Mouse (Mus musculus): ENCODE measurements at regions not wholly inside any gene's neighbourhood (a gene's known extent, or its start where the extent isn't known, plus 50 kb on each side); places are given as distances from the start of the nearest gene placed in this dataset.

- ATAC-seq (replicated peaks; ENCODE audit: low FRiP score, low TSS enrichment, low read depth) (no peak), DNase-seq (ENCODE audit: low spot score) (peak; percentile 68)
- peak overlapping the region; percentile 39 for H3K4me2 ChIP-seq (ENCODE audit: low read length)
- no peaks in the 10 kb centered on the region for H3K9me3 ChIP-seq (ENCODE audit: control insufficient read depth, low read length)
- H3K36me3 ChIP-seq (ENCODE audit: control insufficient read depth, insufficient read depth, low read length) = no peaks in the 10 kb centered on the region
- H3K4me1 ChIP-seq (replicated peaks; ENCODE audit: control insufficient read depth, insufficient read depth, low read length) = peaks cover 15% of the 10 kb centered on the region
- 10% methylated on average over 14 of the region's 14 CpGs for whole genome bisulfite sequencing
- H3K4me3 ChIP-seq (ENCODE audit: low read depth, low read length) = 0 out of 2 replicates have a peak overlapping the region, but pooled peaks have one; percentile 10
- no peaks in the 10 kb centered on the region for H3K27me3 ChIP-seq (replicated peaks; ENCODE audit: control insufficient read depth, insufficient read depth, low read length)
- H3K27ac ChIP-seq (ENCODE audit: low read depth) = no peak overlapping the region
- H3K9ac ChIP-seq (ENCODE audit: low read length) = no peak overlapping the region
These were observed 99.0 kb upstream of the Slc25a26 start for GRCm38 (mm10) chr6:94401061-94401591.

GRCm38 (mm10) chr6:94400471-94401051 is 99.6 kb upstream of the Slc25a26 start:
- no peaks in the 10 kb centered on the region for H3K36me3 ChIP-seq (ENCODE audit: control insufficient read depth, insufficient read depth, low read length)
- H3K27me3 ChIP-seq (replicated peaks; ENCODE audit: control insufficient read depth, insufficient read depth, low read length) = no peaks in the 10 kb centered on the region
- peaks cover 15% of the 10 kb centered on the region for H3K4me1 ChIP-seq (replicated peaks; ENCODE audit: control insufficient read depth, insufficient read depth, low read length)
- H3K27ac ChIP-seq (ENCODE audit: low read depth) = no peak overlapping the region
- no peaks in the 10 kb centered on the region for H3K9me3 ChIP-seq (ENCODE audit: control insufficient read depth, low read length)
- 9% methylated on average over 13 of the region's 13 CpGs for WGBS
- H3K9ac ChIP-seq (ENCODE audit: low read length) = no peak overlapping the region
- H3K4me2 ChIP-seq (ENCODE audit: low read length) = peak overlapping the region; percentile 39
- 0 out of 2 replicates have a peak overlapping the region, but pooled peaks have one; percentile 10 for H3K4me3 ChIP-seq (ENCODE audit: low read depth, low read length)
- ATAC-seq (replicated peaks; ENCODE audit: low FRiP score, low TSS enrichment, low read depth) (peak; percentile 85), DNase-seq (ENCODE audit: low spot score) (peak; percentile 65)

DNA sequence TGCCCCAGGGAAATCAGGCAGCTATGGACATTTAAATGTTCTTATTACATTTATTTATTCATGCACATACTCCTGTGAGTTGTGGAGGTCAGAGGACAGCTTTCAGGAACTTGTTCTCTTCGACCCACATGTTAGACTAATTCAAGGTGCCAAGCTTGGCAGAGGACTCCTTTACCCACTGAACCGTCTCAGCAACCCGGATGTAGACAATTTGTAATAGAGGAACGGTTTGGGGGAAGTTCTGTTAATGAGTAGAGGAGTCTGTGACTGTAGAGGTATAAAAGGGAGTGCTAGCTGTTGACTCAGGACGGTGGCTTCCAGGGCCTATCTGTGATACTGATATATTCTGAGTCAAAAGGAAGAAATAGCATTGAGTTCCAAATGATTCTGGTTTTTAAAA is 107.4 kb upstream of the Magi1 start:
- Histone ChIP-seq H3K27ac (ENCODE audit: low read depth) (peak overlapping the region; percentile 48; the same call in 1 of the 2 replicates), H3K9me3 (ENCODE audit: control insufficient read depth, low read length) (no peaks in the 10 kb centered on the region), H3K9ac (ENCODE audit: low read length) (no peak overlapping the region), H3K36me3 (ENCODE audit: control insufficient read depth, insufficient read depth, low read length) (no peaks in the 10 kb centered on the region), H3K4me1 (replicated peaks; ENCODE audit: control insufficient read depth, insufficient read depth, low read length) (peaks cover 4% of the 10 kb centered on the region; the same call in 1 of the 2 replicates), H3K4me2 (ENCODE audit: low read length) (no peak overlapping the region), H3K4me3 (ENCODE audit: low read depth, low read length) (no peak overlapping the region), H3K27me3 (replicated peaks; ENCODE audit: control insufficient read depth, insufficient read depth, low read length) (no peaks in the 10 kb centered on the region)
- peak; percentile 53 for DNase-seq (ENCODE audit: low spot score)
- WGBS = 47% methylated on average over 5 of the region's 5 CpGs
- peak; percentile 76 for ATAC-seq (replicated peaks; ENCODE audit: low FRiP score, low TSS enrichment, low read depth)

DNA sequence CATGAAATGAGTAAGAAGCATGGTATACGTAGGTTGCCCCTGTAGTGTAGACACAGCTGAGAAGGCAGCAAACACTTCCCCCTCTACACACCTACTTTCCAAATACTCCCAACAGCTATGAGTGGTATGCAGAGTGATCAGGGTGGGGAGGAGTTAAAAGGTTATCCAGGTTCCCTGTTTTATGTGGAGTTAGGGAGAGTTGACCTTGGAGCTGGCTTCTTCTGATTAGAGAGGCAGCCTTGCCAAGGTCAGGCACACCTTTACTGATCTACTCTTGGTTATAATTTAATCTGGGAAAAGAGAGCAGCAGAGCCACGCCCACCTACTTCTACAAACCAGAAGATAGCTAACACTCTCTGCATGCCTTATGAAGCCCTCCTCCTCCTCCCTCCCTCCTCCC is 106.7 kb upstream of the Magi1 start:
- Histone ChIP-seq H3K9me3 (ENCODE audit: control insufficient read depth, low read length) (no peaks in the 10 kb centered on the region), H3K27ac (ENCODE audit: low read depth) (peak overlapping the region; percentile 48), H3K4me1 (replicated peaks; ENCODE audit: control insufficient read depth, insufficient read depth, low read length) (peaks cover 4% of the 10 kb centered on the region; the same call in 1 of the 2 replicates), H3K4me2 (ENCODE audit: low read length) (no peak overlapping the region), H3K4me3 (ENCODE audit: low read depth, low read length) (no peak overlapping the region), H3K36me3 (ENCODE audit: control insufficient read depth, insufficient read depth, low read length) (no peaks in the 10 kb centered on the region), H3K9ac (ENCODE audit: low read length) (no peak overlapping the region), H3K27me3 (replicated peaks; ENCODE audit: control insufficient read depth, insufficient read depth, low read length) (no peaks in the 10 kb centered on the region)
- 70% methylated on average over 2 of the region's 2 CpGs for WGBS
- ATAC-seq (replicated peaks; ENCODE audit: low FRiP score, low TSS enrichment, low read depth) (peak; percentile 87), DNase-seq (ENCODE audit: low spot score) (no peak)

DNA sequence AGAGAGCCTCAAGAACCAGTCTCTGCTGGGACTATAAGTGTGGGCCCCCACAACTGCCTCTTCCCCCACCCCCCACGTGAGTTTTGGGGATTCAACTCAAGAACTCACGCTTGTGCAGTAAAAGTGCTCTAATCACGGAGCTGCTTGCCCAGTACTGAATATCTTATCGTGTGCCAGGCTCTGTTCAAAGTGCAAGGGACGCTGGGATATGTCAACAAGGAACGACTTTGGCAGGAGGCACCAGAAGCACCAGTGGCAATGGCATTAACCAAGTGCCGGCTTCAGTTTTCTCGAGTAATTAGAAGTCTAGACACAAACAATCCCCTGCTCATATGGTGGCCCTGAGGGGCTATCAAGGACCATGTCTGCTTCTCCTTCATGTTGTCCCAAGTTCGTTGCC is 106.0 kb upstream of the Magi1 start:
- Histone ChIP-seq H3K9ac (ENCODE audit: low read length) (no peak overlapping the region), H3K4me2 (ENCODE audit: low read length) (no peak overlapping the region), H3K27ac (ENCODE audit: low read depth) (peak overlapping the region; percentile 38), H3K27me3 (replicated peaks; ENCODE audit: control insufficient read depth, insufficient read depth, low read length) (no peaks in the 10 kb centered on the region), H3K4me1 (replicated peaks; ENCODE audit: control insufficient read depth, insufficient read depth, low read length) (peaks cover 4% of the 10 kb centered on the region; the same call in 1 of the 2 replicates), H3K9me3 (ENCODE audit: control insufficient read depth, low read length) (no peaks in the 10 kb centered on the region), H3K4me3 (ENCODE audit: low read depth, low read length) (no peak overlapping the region), H3K36me3 (ENCODE audit: control insufficient read depth, insufficient read depth, low read length) (no peaks in the 10 kb centered on the region)
- WGBS = 62% methylated on average over 9 of the region's 9 CpGs
- ATAC-seq (replicated peaks; ENCODE audit: low FRiP score, low TSS enrichment, low read depth) (no peak), DNase-seq (ENCODE audit: low spot score) (no peak)

- Histone ChIP-seq H3K4me2 (ENCODE audit: low read length) (no peak overlapping the region), H3K36me3 (ENCODE audit: control insufficient read depth, insufficient read depth, low read length) (no peaks in the 10 kb centered on the region), H3K9me3 (ENCODE audit: control insufficient read depth, low read length) (0 out of 2 replicates have a peak, but pooled peaks cover 3% of the 10 kb centered on the region), H3K27me3 (replicated peaks; ENCODE audit: control insufficient read depth, insufficient read depth, low read length) (no peaks in the 10 kb centered on the region), H3K27ac (ENCODE audit: low read depth) (no peak overlapping the region), H3K9ac (ENCODE audit: low read length) (no peak overlapping the region), H3K4me3 (ENCODE audit: low read depth, low read length) (no peak overlapping the region), H3K4me1 (replicated peaks; ENCODE audit: control insufficient read depth, insufficient read depth, low read length) (peaks cover 4% of the 10 kb centered on the region; the same call in 1 of the 2 replicates)
- WGBS = 36% methylated on average over 2 of the region's 2 CpGs
- no peak for DNase-seq (ENCODE audit: low spot score)
- no peak for ATAC-seq (replicated peaks; ENCODE audit: low FRiP score, low TSS enrichment, low read depth)
These were observed 103.9 kb upstream of the Magi1 start for GRCm38 (mm10) chr6:94387648-94388047.

DNA sequence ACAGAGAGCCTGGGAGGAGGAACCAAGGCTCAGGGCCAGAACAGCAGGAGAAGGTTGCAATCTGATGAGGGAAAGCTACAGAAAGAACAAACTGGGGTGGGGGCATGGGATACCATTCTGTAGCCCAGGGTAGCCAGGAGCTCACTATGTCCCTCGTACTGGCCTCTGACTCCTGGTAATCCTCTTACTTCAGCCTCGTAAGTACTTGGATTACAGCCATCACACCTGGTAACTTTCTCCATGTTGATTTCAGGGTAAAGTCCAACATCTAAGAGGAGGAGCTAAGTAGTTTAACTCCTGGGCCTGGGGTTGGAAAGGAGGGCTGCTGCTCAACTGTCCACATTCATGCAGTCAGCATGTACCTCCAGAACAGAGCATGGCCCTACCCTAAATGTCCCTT is 101.8 kb upstream of the Magi1 start:
- H3K4me1 ChIP-seq (replicated peaks; ENCODE audit: control insufficient read depth, insufficient read depth, low read length) = no peaks in the 10 kb centered on the region
- DNase-seq (ENCODE audit: low spot score) = no peak
- no peak overlapping the region for H3K9ac ChIP-seq (ENCODE audit: low read length)
- no peak for ATAC-seq (replicated peaks; ENCODE audit: low FRiP score, low TSS enrichment, low read depth)
- H3K36me3 ChIP-seq (ENCODE audit: control insufficient read depth, insufficient read depth, low read length) = no peaks in the 10 kb centered on the region
- H3K27ac ChIP-seq (ENCODE audit: low read depth) = no peak overlapping the region
- WGBS = 62% methylated on average over 2 of the region's 2 CpGs
- H3K4me2 ChIP-seq (ENCODE audit: low read length) = no peak overlapping the region
- H3K4me3 ChIP-seq (ENCODE audit: low read depth, low read length) = no peak overlapping the region
- 0 out of 2 replicates have a peak, but pooled peaks cover 3% of the 10 kb centered on the region for H3K9me3 ChIP-seq (ENCODE audit: control insufficient read depth, low read length)
- no peaks in the 10 kb centered on the region for H3K27me3 ChIP-seq (replicated peaks; ENCODE audit: control insufficient read depth, insufficient read depth, low read length)

DNA sequence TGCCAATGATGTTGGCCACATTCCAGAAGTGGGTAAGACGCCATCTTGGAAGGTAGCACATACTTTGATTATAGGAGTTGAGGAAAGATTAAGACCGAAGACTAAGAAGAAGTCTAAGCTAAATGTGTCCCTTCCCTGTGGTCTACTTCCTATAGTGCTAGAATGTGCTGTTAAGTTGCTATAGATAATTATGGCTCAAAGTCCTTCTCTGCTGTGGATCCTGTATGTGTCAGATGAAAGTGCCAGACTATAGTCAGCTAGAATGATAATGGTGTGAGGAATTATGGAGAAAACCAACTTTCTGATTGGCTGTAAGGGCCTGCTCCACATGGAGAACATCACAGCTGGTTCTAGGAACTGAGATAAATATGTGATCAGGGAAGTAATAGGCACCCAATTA is 86.3 kb upstream of the Magi1 start:
- ATAC-seq (replicated peaks; ENCODE audit: low FRiP score, low TSS enrichment, low read depth) = no peak
- no peak overlapping the region for H3K4me2 ChIP-seq (ENCODE audit: low read length)
- 86% methylated on average over 2 of the region's 2 CpGs for WGBS

DNA sequence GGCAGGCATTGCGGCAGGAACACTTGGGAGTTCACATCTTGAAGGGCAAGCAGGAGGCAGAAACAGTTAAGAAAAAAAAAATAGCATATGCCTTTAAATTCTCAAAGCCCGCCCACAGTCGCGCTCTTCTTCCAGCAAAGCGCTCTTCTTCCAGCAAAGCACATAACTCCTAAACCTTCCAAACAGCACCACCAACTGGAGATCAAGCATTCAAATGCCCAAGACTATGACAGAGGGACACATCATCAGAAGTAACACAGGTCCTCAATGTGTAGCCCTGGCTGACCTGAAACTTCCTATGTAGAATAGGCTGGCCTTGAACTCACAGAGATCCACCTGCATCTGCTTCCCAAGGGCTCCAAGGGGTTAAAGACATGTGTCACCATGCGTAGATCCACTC is 80.2 kb upstream of the Magi1 start:
- DNase-seq (ENCODE audit: low spot score) = no peak
- Histone ChIP-seq H3K4me3 (ENCODE audit: low read depth, low read length) (no peak overlapping the region), H3K27me3 (replicated peaks; ENCODE audit: control insufficient read depth, insufficient read depth, low read length) (no peaks in the 10 kb centered on the region), H3K9me3 (ENCODE audit: control insufficient read depth, low read length) (no peaks in the 10 kb centered on the region), H3K27ac (ENCODE audit: low read depth) (no peak overlapping the region), H3K36me3 (ENCODE audit: control insufficient read depth, insufficient read depth, low read length) (no peaks in the 10 kb centered on the region), H3K4me1 (replicated peaks; ENCODE audit: control insufficient read depth, insufficient read depth, low read length) (no peaks in the 10 kb centered on the region), H3K4me2 (ENCODE audit: low read length) (no peak overlapping the region), H3K9ac (ENCODE audit: low read length) (no peak overlapping the region)
- no peak for ATAC-seq (replicated peaks; ENCODE audit: low FRiP score, low TSS enrichment, low read depth)
- WGBS = 72% methylated on average over 6 of the region's 6 CpGs

More for the DNA sequence above, 86.3 kb upstream of the Magi1 start:
- H3K36me3 ChIP-seq (ENCODE audit: control insufficient read depth, insufficient read depth, low read length) = no peaks in the 10 kb centered on the region
- no peak overlapping the region for H3K27ac ChIP-seq (ENCODE audit: low read depth)
- H3K9me3 ChIP-seq (ENCODE audit: control insufficient read depth, low read length) = no peaks in the 10 kb centered on the region
- no peak overlapping the region for H3K9ac ChIP-seq (ENCODE audit: low read length)
- no peaks in the 10 kb centered on the region for H3K4me1 ChIP-seq (replicated peaks; ENCODE audit: control insufficient read depth, insufficient read depth, low read length)
- H3K4me3 ChIP-seq (ENCODE audit: low read depth, low read length) = no peak overlapping the region
- DNase-seq (ENCODE audit: low spot score) = no peak
- H3K27me3 ChIP-seq (replicated peaks; ENCODE audit: control insufficient read depth, insufficient read depth, low read length) = no peaks in the 10 kb centered on the region

All from intestine, embryonic 14.5 days (tissue).